Mouse (Mus musculus): ENCODE results near the gene Ptprd.

The Ptprd gene

GRCm38 (mm10) chr4:76386978-76387824, 1824.6 kb downstream of the Ptprd start:
- DNase-seq (ENCODE audit: low read depth, low spot score) = no peak

- DNase-seq (ENCODE audit: low read depth, low spot score) = no peak
Observed at GRCm38 (mm10) chr4:76385818-76386217, 1825.9 kb downstream of the Ptprd start.

GRCm38 (mm10) chr4:76380312-76380917, 1831.3 kb downstream of the Ptprd start:
- no peak for DNase-seq (ENCODE audit: low read depth, low spot score)

- peak; percentile 25 for DNase-seq (ENCODE audit: low read depth, low spot score)
Observed at GRCm38 (mm10) chr4:76370041-76370880, 1841.5 kb downstream of the Ptprd start.

DNA sequence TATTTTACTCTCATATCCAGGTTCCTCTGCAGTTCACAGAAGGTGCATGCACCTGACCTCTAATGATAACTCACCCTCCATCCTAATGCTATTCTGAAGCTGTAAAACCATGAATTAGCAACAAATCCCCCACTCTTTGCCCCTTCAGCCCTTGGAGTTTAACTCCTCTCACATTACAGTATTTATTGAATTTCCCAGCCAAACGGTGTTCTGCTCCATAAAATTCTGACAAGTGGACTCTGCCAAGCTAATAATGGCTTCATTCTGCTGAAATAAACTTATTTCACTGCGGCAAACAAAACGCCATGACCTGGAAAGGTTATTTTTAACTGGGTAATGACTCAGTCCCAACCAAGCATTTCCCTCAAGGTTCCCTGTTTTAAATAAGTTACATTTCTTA, 1842.7 kb downstream of the Ptprd start:
- DNase-seq (ENCODE audit: low read depth, low spot score) = no peak

- no peak for DNase-seq (ENCODE audit: low read depth, low spot score)
Observed at GRCm38 (mm10) chr4:76368291-76368690, 1843.5 kb downstream of the Ptprd start.

DNA sequence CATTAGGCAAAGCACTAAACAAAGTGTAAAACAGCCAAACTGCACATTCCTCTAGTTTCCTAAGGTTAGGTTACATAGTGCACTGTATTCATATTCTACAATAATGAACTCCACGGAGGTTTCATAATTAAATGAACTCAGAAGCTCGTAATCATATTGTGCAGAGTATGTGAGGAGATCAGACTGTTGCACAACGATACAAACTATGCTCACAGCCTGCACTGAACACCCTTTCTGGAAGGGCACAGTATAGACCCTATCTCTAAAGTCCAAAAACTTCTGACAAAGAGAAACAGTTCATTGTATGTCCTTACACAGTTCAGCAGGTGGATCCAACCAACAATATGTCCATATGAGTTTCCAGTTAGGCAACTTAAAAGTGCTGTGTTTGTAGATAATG, 1844.5 kb downstream of the Ptprd start:
- no peak for DNase-seq (ENCODE audit: low read depth, low spot score)

DNA sequence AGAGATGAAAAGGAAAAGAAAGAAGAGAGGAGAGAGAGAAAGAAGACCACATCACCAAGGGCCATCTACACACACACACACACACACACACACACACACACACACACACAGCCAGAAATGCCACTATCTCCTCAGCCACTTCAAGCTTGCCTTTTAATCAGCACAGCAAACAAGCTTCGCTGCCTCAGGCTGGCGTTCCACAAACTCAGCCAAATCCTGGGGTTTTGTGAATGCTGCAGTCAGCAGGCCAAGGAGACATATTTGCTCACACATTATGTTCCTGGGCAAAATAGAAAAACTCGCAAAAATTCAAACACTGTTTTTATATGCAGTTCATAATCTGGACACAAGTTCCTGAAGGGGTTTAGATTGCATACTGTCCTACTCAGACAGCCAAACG, 1845.9 kb downstream of the Ptprd start:
- DNase-seq (ENCODE audit: low read depth, low spot score) = no peak

DNA sequence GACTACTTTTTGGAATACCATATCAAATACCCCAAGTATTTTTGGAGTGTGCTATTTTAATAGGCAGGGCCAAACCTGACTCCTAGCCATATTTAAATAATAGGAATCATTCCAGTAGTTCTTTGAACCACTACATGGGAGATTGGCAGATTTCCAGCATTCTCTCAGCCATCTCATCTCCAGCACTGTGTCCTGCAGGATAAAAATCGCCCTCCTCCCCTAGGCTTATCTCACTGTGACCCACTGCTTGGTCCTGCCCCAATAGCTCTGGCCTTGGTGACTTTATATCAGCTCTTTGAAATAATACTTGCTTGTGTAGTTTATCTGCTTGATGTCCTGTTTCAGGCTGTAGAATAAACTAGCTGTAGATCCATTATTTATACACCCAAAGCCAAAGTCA, 1850.2 kb downstream of the Ptprd start:
- no peak for DNase-seq (ENCODE audit: low read depth, low spot score)

- DNase-seq (ENCODE audit: low read depth, low spot score) = no peak
Observed at GRCm38 (mm10) chr4:76354167-76354566, 1857.6 kb downstream of the Ptprd start.

- DNase-seq (ENCODE audit: low read depth, low spot score) = no peak
Observed at GRCm38 (mm10) chr4:76352468-76352867, 1859.3 kb downstream of the Ptprd start.

GRCm38 (mm10) chr4:76351201-76351979, 1860.4 kb downstream of the Ptprd start:
- DNase-seq (ENCODE audit: low read depth, low spot score) = no peak

- DNase-seq (ENCODE audit: low read depth, low spot score) = peak; percentile 20
Observed at GRCm38 (mm10) chr4:76350241-76350962, 1861.4 kb downstream of the Ptprd start.

DNA sequence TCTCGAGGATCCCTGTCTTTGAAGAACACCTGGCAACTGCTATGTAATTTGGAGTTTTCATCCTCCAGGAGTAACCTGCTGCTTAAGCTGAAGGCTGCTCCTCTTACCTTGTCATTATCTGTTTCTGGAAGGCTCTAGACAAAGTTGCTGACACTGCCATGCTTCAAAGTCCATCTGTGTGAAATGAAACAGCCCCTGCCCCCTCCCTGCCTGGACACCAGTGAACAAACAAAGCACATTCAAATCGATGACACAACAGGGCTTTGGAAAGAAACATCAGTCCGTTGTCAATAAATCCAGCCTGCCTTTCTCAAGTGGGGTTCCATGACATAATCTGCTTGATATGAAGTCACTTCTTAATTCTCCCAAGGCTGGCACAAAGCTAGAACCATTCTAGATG, 1867.7 kb downstream of the Ptprd start:
- DNase-seq (ENCODE audit: low read depth, low spot score) = no peak

DNA sequence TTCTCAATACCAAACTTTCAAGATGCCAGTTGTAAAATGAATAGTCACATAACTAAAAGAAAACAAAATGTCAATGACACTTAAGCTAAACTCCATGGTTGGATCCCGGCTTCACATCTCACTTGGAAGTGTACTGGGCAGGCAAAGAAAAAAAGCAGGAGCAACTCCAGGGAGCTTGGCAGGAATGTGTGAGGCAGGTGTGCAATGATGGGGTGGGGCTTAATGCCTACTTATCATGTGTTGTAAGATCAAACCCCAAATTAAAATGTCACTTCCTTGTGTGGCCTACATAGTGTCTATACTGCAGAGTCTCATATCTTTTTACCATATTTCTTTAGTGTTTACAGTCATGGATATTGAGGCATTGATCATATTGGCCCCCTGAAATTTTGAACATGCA, 1873.8 kb downstream of the Ptprd start:
- no peak for DNase-seq (ENCODE audit: low read depth, low spot score)

- peak; percentile 8 for DNase-seq (ENCODE audit: low read depth, low spot score)
Observed at GRCm38 (mm10) chr4:76327346-76327745, 1884.4 kb downstream of the Ptprd start.

DNA sequence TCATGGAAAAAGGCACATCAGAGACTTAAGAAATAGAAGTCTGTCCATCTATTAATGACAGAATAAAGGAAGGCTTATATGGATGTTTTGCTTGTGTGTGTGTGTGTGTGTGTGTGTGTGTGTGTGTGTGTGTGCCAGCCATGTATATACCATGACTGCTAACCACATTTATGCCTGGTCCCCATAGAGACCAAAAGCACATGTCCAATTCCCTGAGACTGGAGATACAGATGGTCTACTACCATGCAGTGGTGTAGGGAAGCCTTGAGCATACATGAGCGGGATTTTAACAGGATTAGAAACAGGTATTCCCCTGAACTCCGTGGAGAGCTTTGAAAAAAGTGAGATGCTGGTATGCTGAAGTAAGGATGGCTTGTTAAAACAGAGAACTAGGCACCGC, 1886.1 kb downstream of the Ptprd start:
- no peak for DNase-seq (ENCODE audit: low read depth, low spot score)

GRCm38 (mm10) chr4:76324928-76325327, 1886.8 kb downstream of the Ptprd start:
- DNase-seq (ENCODE audit: low read depth, low spot score) = no peak

DNA sequence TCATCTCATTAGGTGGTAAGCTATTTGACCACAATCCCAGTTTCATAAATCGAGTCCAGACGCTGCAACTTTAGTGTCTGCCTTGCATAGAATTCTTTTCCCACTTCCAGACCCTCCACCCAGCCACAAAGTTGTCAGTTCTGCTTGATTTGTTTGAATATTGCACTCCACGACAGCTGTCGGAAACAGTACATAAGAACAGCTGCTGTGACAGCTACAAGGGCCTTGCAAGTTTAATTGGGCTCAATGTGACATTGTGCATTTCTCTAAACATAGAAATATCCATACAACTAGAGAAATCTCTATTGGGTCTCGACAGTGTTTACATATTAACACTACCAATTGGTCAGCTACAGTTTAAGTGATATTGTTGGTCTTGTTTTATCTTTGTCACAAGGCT, 1887.3 kb downstream of the Ptprd start:
- DNase-seq (ENCODE audit: low read depth, low spot score) = no peak

- DNase-seq (ENCODE audit: low read depth, low spot score) = no peak
Observed at GRCm38 (mm10) chr4:76319874-76320273, 1891.9 kb downstream of the Ptprd start.

DNA sequence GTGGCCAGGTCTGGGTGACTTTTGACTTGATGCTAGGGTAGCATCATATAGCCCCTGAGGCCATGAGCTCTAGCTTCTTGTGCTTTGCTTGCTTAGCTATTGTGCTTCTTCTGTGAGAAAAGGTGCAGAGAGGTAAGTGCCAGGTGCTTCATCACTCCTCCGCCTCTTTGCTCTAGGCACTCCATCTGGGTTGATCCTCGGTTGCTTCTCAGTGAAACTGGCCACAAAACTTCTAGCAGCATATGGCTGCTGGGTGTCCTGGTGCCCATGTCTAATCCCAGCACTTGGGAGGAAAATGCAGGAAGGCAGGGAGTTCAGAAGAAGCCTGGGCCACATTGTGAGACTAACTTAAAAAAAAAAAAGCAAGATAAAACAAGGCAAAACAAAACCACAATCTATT, 1895.8 kb downstream of the Ptprd start:
- no peak for DNase-seq (ENCODE audit: low read depth, low spot score)
